Mouse (Mus musculus) midbrain, embryonic 12.5 days (tissue): ENCODE results near the gene Cox8c. TPM values are rescaled to one million over a fixed set of nuclear protein-coding genes. Genes with fewer than 3 reads are reported as not detected.

Source experiments
- ATAC-seq: fragments of 200-750 bp; cut with Nextera tagmentation; 2 replicates; pipeline ENCODE4 v1.8.0; 2017; ENCODE audit warnings: low read depth, moderate TSS enrichment, moderate library complexity; ENCODE audit not compliant: low FRiP score
- H3K27ac ChIP-seq: fragments of 300-500 bp; sonication (generic); replicated peaks from 2 replicates; pipeline ENCODE4 v1.5.1; 2016; ENCODE audit warnings: mild to moderate bottlenecking
- H3K27me3 ChIP-seq: fragments of 300-500 bp; sonication (generic); 2 replicates; pipeline ENCODE4 v1.6.1; 2016; ENCODE audit warnings: mild to moderate bottlenecking
- H3K36me3 ChIP-seq: fragments of 300-500 bp; sonication (generic); 2 replicates; pipeline ENCODE4 v1.6.1; 2016
- H3K4me1 ChIP-seq: fragments of 300-500 bp; sonication (generic); 2 replicates; pipeline ENCODE4 v1.6.1; 2016
- H3K4me2 ChIP-seq: fragments of 300-500 bp; sonication (generic); replicated peaks from 2 replicates; pipeline ENCODE4 v1.6.1; 2016; ENCODE audit warnings: mild to moderate bottlenecking, moderate library complexity
- H3K4me3 ChIP-seq: fragments of 300-500 bp; sonication (generic); 2 replicates; pipeline ENCODE4 v1.5.1; 2016; ENCODE audit warnings: mild to moderate bottlenecking
- H3K9ac ChIP-seq: fragments of 300-500 bp; sonication (generic); replicated peaks from 2 replicates; pipeline ENCODE4 v1.6.1; 2016; ENCODE audit warnings: mild to moderate bottlenecking, moderate library complexity
- H3K9me3 ChIP-seq: fragments of 300-500 bp; sonication (generic); 2 replicates; pipeline ENCODE4 v1.6.1; 2016; ENCODE audit warnings: mild to moderate bottlenecking
- WGBS: fragments of 180-500 bp; shearing (Covaris S2); methylation state at CpG from one replicate; pipeline ENCODE4 v1.1.7; 2016; 5-methylcytosine and 5-hydroxymethylcytosine counted together
- polyA plus RNA-seq: library from polyadenylated mRNA; unstranded; fragments of >200 nt; fragmentation: Nextera tagmentation; extraction: Ambion mirVana; gene quantifications from 2 replicates; pipeline ENCODE4 v1.2.1, GENCODE M21; 2016

Cox8c gene
- polyA plus RNA-seq, result not detected in 2 replicates

GRCm38 (mm10) chr12:102899091-102899490, at the start of gene Cox8c:
Gene Cox8c (plus strand): TSS chr12:102899316.
- no peaks in the 10 kb centered on the region for H3K36me3 ChIP-seq
- H3K27ac ChIP-seq, result no peak within 1 kb of the TSS
- 94% methylated on average over 17 of the region's 17 CpGs for WGBS
- no peak within 1 kb of the TSS for H3K4me2 ChIP-seq
- no peak within 1 kb of the TSS for H3K9ac ChIP-seq
- H3K9me3 ChIP-seq, result 0 out of 2 replicates have a peak, but pooled peaks cover 4% of the 10 kb centered on the region
- H3K27me3 ChIP-seq, result no peaks in the 10 kb centered on the region
- H3K4me1 ChIP-seq, result no peaks in the 10 kb centered on the region
- no peak within 1 kb of the TSS for H3K4me3 ChIP-seq
- ATAC-seq, result no peak

DNA sequence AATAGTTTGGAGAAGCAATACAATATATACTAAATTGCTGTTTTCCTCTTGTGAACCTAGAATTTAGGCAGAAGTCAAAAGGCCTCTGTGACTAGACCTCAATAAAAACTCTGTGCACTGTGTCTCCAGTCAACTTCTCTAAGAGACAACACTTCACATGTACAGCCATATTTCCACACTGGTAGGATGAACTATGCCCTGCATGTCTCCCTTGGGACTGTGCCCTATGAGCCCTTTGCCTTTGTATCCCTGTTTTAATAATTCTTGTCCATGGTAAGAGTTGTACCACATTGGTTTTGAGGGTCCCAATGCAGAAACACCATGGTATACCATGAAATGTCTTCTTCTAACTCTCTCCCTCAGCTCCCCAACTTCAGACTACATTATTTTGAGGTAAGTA, 38.3 kb upstream of the Cox8c start:
- Histone ChIP-seq H3K4me3 (no peak overlapping the region), H3K27me3 (no peaks in the 10 kb centered on the region), H3K36me3 (0 out of 2 replicates have a peak, but pooled peaks cover under 1% of the 10 kb centered on the region), H3K9ac (no peak overlapping the region), H3K4me1 (no peaks in the 10 kb centered on the region), H3K27ac (no peak overlapping the region), H3K9me3 (no peaks in the 10 kb centered on the region), H3K4me2 (no peak overlapping the region)
- ATAC-seq, result no peak

- H3K9ac ChIP-seq, result no peak overlapping the region
- no peaks in the 10 kb centered on the region for H3K9me3 ChIP-seq
- no peak overlapping the region for H3K27ac ChIP-seq
- H3K4me2 ChIP-seq, result no peak overlapping the region
- H3K36me3 ChIP-seq, result no peaks in the 10 kb centered on the region
- no peaks in the 10 kb centered on the region for H3K4me1 ChIP-seq
- H3K27me3 ChIP-seq, result no peaks in the 10 kb centered on the region
- no peak overlapping the region for H3K4me3 ChIP-seq
- ATAC-seq, result no peak
- 94% methylated on average over 2 of the region's 2 CpGs for WGBS
These were observed 29.3 kb upstream of the Cox8c start for GRCm38 (mm10) chr12:102869802-102870201.

GRCm38 (mm10) chr12:102870527-102870926, 28.6 kb upstream of the Cox8c start:
- Histone ChIP-seq H3K36me3 (no peaks in the 10 kb centered on the region), H3K9me3 (no peaks in the 10 kb centered on the region), H3K9ac (no peak overlapping the region), H3K4me1 (peaks cover 3% of the 10 kb centered on the region; the same call in 1 of the 2 replicates), H3K4me3 (no peak overlapping the region), H3K4me2 (no peak overlapping the region), H3K27ac (no peak overlapping the region), H3K27me3 (no peaks in the 10 kb centered on the region)
- ATAC-seq, result no peak
- WGBS, result 91% methylated on average over 1 of the region's 1 CpGs

GRCm38 (mm10) chr12:102877301-102878030, 21.6 kb upstream of the Cox8c start:
- H3K9ac ChIP-seq, result peak overlapping the region; percentile 90
- no peaks in the 10 kb centered on the region for H3K36me3 ChIP-seq

DNA sequence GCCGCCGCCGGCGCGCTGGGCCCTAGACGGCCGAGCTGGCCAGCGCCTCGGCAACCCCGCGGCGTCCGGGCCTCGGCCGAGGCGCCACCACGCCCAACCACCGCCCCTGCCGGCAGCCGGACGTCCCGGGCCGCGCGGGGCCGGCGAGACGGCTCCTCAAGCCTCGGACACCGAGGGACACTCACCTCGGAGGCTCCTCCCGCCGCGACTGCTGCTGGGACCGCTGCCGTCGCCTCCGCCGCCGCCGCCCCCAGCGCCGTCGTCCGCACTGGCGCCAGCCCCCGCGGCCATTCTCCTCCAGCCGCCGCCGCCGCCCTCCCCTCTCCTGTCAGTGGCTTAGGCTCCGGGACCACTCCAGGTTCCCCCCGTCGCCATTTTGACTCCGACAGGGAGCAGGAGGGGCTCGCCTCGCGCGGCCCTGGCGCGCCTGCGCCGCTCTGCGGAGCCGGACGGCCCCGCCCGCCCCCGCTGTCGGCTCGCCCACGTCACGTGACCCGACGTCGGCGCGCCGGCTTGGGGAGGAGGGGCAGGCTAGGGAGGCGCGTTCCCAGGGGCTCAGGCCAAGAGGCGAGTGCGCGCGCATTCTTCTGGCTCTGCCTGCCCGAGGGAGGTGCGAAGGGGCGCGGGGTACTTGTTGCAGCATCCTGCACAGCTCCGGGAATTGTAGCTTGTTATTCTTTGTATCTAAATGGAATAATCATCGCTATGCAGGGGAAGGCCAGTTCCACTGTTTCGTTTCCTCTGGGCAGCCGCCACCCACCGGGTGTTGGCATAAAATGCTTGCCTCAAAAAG, 20.9 kb upstream of the Cox8c start, which contains the start of gene Btbd7:
TSS of gene Btbd7 (minus strand) at position 441 of the 793 bp plus-strand sequence.
- under 1% methylated on average over 88 of the region's 95 CpGs for WGBS
- peak; percentile 97 for ATAC-seq
- H3K4me1 ChIP-seq, result peaks cover 21% of the 10 kb centered on the region
- no peaks in the 10 kb centered on the region for H3K27me3 ChIP-seq
- no peaks in the 10 kb centered on the region for H3K9me3 ChIP-seq
- H3K27ac ChIP-seq, result peak within 1 kb of the TSS; percentile 97
- H3K36me3 ChIP-seq, result no peaks in the 10 kb centered on the region
- H3K4me2 ChIP-seq, result peak within 1 kb of the TSS; percentile 79
- peak within 1 kb of the TSS; percentile 95 for H3K4me3 ChIP-seq
- H3K9ac ChIP-seq, result peak within 1 kb of the TSS; percentile 90

More at GRCm38 (mm10) chr12:102877301-102878030, 21.6 kb upstream of the Cox8c start:
- H3K4me3 ChIP-seq, result peak overlapping the region; percentile 95
- under 1% methylated on average over 69 of the region's 70 CpGs for WGBS
- H3K9me3 ChIP-seq, result no peaks in the 10 kb centered on the region
- peaks cover 21% of the 10 kb centered on the region for H3K4me1 ChIP-seq
- H3K27me3 ChIP-seq, result no peaks in the 10 kb centered on the region
- peak overlapping the region; percentile 79 for H3K4me2 ChIP-seq
- peak overlapping the region; percentile 97 for H3K27ac ChIP-seq
- peak; percentile 85 for ATAC-seq

GRCm38 (mm10) chr12:102878901-102879300, 20.2 kb upstream of the Cox8c start:
- WGBS, result 50% methylated on average over 7 of the region's 7 CpGs
- Histone ChIP-seq H3K9me3 (no peaks in the 10 kb centered on the region), H3K4me1 (peaks cover 21% of the 10 kb centered on the region), H3K36me3 (no peaks in the 10 kb centered on the region), H3K4me2 (peak overlapping the region; percentile 79), H3K4me3 (peak overlapping the region; percentile 95), H3K27me3 (no peaks in the 10 kb centered on the region), H3K9ac (peak overlapping the region; percentile 51; the same call in 1 of the 2 replicates), H3K27ac (peak overlapping the region; percentile 97; the same call in 1 of the 2 replicates)
- ATAC-seq, result no peak

- no peak overlapping the region for H3K4me3 ChIP-seq
- no peak overlapping the region for H3K9ac ChIP-seq
- H3K27ac ChIP-seq, result no peak overlapping the region
- WGBS, result 15% methylated on average over 5 of the region's 5 CpGs
- H3K4me1 ChIP-seq, result 0 out of 2 replicates have a peak, but pooled peaks cover 3% of the 10 kb centered on the region
- H3K9me3 ChIP-seq, result no peaks in the 10 kb centered on the region
- H3K36me3 ChIP-seq, result no peaks in the 10 kb centered on the region
- ATAC-seq, result no peak; the same call in 1 of the 2 replicates
- no peaks in the 10 kb centered on the region for H3K27me3 ChIP-seq
- no peak overlapping the region for H3K4me2 ChIP-seq
These were observed 13.4 kb upstream of the Cox8c start for GRCm38 (mm10) chr12:102885735-102886134.

DNA sequence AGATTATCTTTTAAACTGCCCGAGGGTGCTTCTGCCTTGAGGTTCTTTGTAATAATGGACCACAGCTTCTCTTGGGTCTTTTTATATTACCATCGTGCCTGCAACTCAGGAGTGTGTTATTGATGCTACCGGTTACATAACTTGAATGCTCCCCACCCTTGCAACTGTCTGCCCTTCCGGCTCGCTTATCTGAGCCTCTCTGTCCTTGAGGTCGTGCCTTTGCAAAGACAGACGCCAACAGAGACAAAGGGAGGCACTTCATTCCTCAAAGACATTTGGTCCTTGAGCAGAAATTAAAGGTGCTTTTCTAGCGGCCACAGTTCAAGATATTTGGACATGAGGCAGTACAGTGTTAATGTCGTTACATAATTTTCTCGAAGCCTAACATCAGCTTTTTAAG, 11.8 kb upstream of the Cox8c start:
- Histone ChIP-seq H3K4me2 (no peak overlapping the region), H3K4me1 (0 out of 2 replicates have a peak, but pooled peaks cover 3% of the 10 kb centered on the region), H3K27ac (no peak overlapping the region), H3K4me3 (no peak overlapping the region), H3K27me3 (no peaks in the 10 kb centered on the region), H3K9ac (no peak overlapping the region), H3K36me3 (no peaks in the 10 kb centered on the region), H3K9me3 (no peaks in the 10 kb centered on the region)
- WGBS, result 54% methylated on average over 10 of the region's 10 CpGs
- no peak for ATAC-seq

- no peak for ATAC-seq
- no peak overlapping the region for H3K27ac ChIP-seq
- H3K9me3 ChIP-seq, result no peaks in the 10 kb centered on the region
- H3K4me2 ChIP-seq, result no peak overlapping the region
- H3K4me1 ChIP-seq, result 0 out of 2 replicates have a peak, but pooled peaks cover 3% of the 10 kb centered on the region
- no peak overlapping the region for H3K9ac ChIP-seq
- no peaks in the 10 kb centered on the region for H3K36me3 ChIP-seq
- 32% methylated on average over 5 of the region's 5 CpGs for WGBS
- no peaks in the 10 kb centered on the region for H3K27me3 ChIP-seq
- H3K4me3 ChIP-seq, result no peak overlapping the region
These were observed 10.5 kb upstream of the Cox8c start for GRCm38 (mm10) chr12:102888568-102888967.

DNA sequence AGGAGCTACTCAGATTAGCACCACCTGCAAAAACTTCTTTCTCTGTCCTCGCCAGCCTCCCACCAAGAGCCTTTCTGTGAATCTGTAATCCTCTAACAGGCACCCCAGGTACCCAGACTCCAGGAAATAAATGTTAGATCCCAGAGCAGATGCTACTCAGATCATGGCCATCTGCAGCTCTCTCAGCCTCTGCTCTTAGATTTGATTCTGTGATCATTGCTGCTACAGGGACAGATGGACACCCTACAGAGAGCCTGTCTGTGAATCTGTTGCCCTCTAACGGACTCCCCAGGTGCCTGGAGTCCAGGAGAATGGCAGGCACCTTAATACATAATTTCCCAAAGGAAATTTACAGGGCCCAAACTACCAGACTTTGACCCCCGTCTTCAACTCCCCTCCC, 9.1 kb downstream of the Cox8c start:
- Histone ChIP-seq H3K4me3 (no peak overlapping the region), H3K27me3 (no peaks in the 10 kb centered on the region), H3K9ac (no peak overlapping the region), H3K4me2 (no peak overlapping the region), H3K36me3 (no peaks in the 10 kb centered on the region), H3K9me3 (no peaks in the 10 kb centered on the region), H3K27ac (no peak overlapping the region), H3K4me1 (no peaks in the 10 kb centered on the region)
- no peak for ATAC-seq
- WGBS, result 32% methylated on average over 3 of the region's 3 CpGs

DNA sequence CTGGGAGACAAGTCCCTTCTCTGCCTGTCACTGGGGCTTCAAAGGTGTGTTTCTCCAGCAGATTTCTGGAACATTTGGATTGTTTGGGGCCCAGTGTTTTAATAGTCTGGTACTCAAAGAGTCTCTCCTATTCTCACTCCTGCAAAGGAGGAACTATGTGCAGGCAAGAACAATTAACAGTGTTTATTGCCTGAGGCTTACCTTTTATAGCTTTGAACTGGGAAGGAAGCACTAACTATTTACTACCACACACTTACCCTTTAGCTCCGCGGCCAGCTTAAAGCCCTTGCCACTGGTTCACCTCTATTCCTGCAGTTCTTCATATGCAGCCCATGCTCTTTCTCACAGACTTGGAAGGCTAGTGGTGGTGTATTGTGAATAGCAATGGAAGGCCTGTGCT, 17.0 kb downstream of the Cox8c start:
- no peak overlapping the region for H3K4me3 ChIP-seq
- 90% methylated on average over 2 of the region's 2 CpGs for WGBS

More for the DNA sequence above, 17.0 kb downstream of the Cox8c start:
- Histone ChIP-seq H3K27me3 (no peaks in the 10 kb centered on the region), H3K4me2 (no peak overlapping the region), H3K27ac (no peak overlapping the region), H3K36me3 (no peaks in the 10 kb centered on the region), H3K9ac (no peak overlapping the region), H3K9me3 (no peaks in the 10 kb centered on the region), H3K4me1 (no peaks in the 10 kb centered on the region)
- no peak for ATAC-seq
